Mouse (Mus musculus) monocyte, adult 5-6 weeks (primary cell): Measurements from ENCODE around the gene Kif26b. TPM values are rescaled to one million over a fixed set of nuclear protein-coding genes. Genes with fewer than 3 reads are reported as not detected.

Source experiments
- ATAC-seq: fragments of 153-309, 156-312 bp; replicated peaks from 2 replicates; pipeline ENCODE4 v1.8.0; 2017; ENCODE audit warnings: mild to moderate bottlenecking; ENCODE audit not compliant: low TSS enrichment, insufficient number of reproducible peaks, severe bottlenecking, poor library complexity, low FRiP score
- total RNA-seq: library from RNA; stranded (forward); fragments of 200-1000, 200-491, 200-594 nt; gene quantifications from 3 replicates; pipeline ENCODE4 v1.2.3, GENCODE M21; 2017

Gene Kif26b
- total RNA-seq, 1 experiment from 2014 or later, result not detected

GRCm38 (mm10) chr1:178744526-178744925, 215.6 kb downstream of the Kif26b start:
- no peak for ATAC-seq

GRCm38 (mm10) chr1:178744961-178745360, 216.0 kb downstream of the Kif26b start:
- no peak for ATAC-seq

GRCm38 (mm10) chr1:178745471-178745870, 216.5 kb downstream of the Kif26b start:
- no peak for ATAC-seq

- no peak for ATAC-seq
These were observed 218.6 kb downstream of the Kif26b start for GRCm38 (mm10) chr1:178747279-178748221.

- no peak for ATAC-seq
These were observed 219.3 kb downstream of the Kif26b start for GRCm38 (mm10) chr1:178748222-178748600.

GRCm38 (mm10) chr1:178748617-178749016, 219.7 kb downstream of the Kif26b start:
- ATAC-seq, result no peak

GRCm38 (mm10) chr1:178749786-178750185, 220.9 kb downstream of the Kif26b start:
- ATAC-seq, result no peak

GRCm38 (mm10) chr1:178758441-178758840, 229.5 kb downstream of the Kif26b start:
- no peak for ATAC-seq

GRCm38 (mm10) chr1:178762125-178762741, 233.3 kb downstream of the Kif26b start:
- no peak for ATAC-seq

GRCm38 (mm10) chr1:178764914-178765313, 236.0 kb downstream of the Kif26b start:
- ATAC-seq, result no peak

- no peak for ATAC-seq
These were observed 236.7 kb downstream of the Kif26b start for GRCm38 (mm10) chr1:178765650-178766049.

- ATAC-seq, result no peak
These were observed 240.1 kb downstream of the Kif26b start for GRCm38 (mm10) chr1:178768976-178769375.

- ATAC-seq, result no peak
These were observed 241.1 kb downstream of the Kif26b start for GRCm38 (mm10) chr1:178769988-178770387.

GRCm38 (mm10) chr1:178770626-178771362, 241.9 kb downstream of the Kif26b start:
- ATAC-seq, result no peak

- no peak for ATAC-seq
These were observed 250.8 kb downstream of the Kif26b start for GRCm38 (mm10) chr1:178779742-178780141.

- ATAC-seq, result no peak
These were observed 255.1 kb downstream of the Kif26b start for GRCm38 (mm10) chr1:178784043-178784442.

GRCm38 (mm10) chr1:178791266-178791665, 262.3 kb downstream of the Kif26b start:
- ATAC-seq, result no peak

GRCm38 (mm10) chr1:178792726-178793125, 263.8 kb downstream of the Kif26b start:
- ATAC-seq, result no peak

- ATAC-seq, result no peak
These were observed 265.9 kb downstream of the Kif26b start for GRCm38 (mm10) chr1:178794866-178795265.
